Mouse (Mus musculus) C2C12 (cell line): ENCODE results near the gene Gdpd5. TPM values are rescaled to one million over a fixed set of nuclear protein-coding genes. Genes with fewer than 3 reads are reported as not detected.
A peak's percentile ranks its signal among the peaks of the same experiment; 100 is the strongest.

Source experiments
- H3K27me3 ChIP-seq: one replicate; pipeline ENCODE4 v1.6.1; 2011; ENCODE audit not compliant: control insufficient read depth, insufficient read depth, insufficient read length
- H3K36me3 ChIP-seq: one replicate; pipeline ENCODE4 v1.6.1; 2011; ENCODE audit not compliant: control insufficient read depth, insufficient read depth
- H3K4me3 ChIP-seq: one replicate; pipeline ENCODE4 v1.5.1; 2011; ENCODE audit warnings: mild to moderate bottlenecking, control low read depth; ENCODE audit not compliant: poor library complexity, insufficient read depth, severe bottlenecking
- H3K79me2 ChIP-seq: one replicate; pipeline ENCODE4 v1.6.1; 2011; ENCODE audit not compliant: control insufficient read depth, insufficient read depth
- H3K79me3 ChIP-seq: one replicate; pipeline ENCODE4 v1.6.1; 2011; ENCODE audit warnings: low read depth, control low read depth
- H3ac ChIP-seq: one replicate; pipeline ENCODE3; 2011; ENCODE audit warnings: low read depth; ENCODE audit not compliant: control insufficient read depth, insufficient read length
- CEBPB ChIP-seq: IDR thresholded peaks from one replicate; pipeline ENCODE4 v1.6.1; 2011; ENCODE audit warnings: low read depth, mild to moderate bottlenecking, control low read depth, moderate library complexity
- CTCF ChIP-seq: IDR thresholded peaks from one replicate; pipeline ENCODE4 v1.5.1; 2011; ENCODE audit not compliant: control insufficient read depth, insufficient read depth, insufficient read length
- FOSL1 ChIP-seq: IDR thresholded peaks from one replicate; pipeline ENCODE4 v1.8.0; 2011; ENCODE audit warnings: mild to moderate bottlenecking, low read length; ENCODE audit not compliant: poor library complexity, insufficient read depth, severe bottlenecking
- MAX ChIP-seq: IDR thresholded peaks from one replicate; pipeline ENCODE4 v1.6.1; 2011; ENCODE audit warnings: mild to moderate bottlenecking, control low read depth
- MYOD1 ChIP-seq: IDR thresholded peaks from one replicate; pipeline ENCODE4 v1.6.1; 2011; ENCODE audit warnings: low read depth; ENCODE audit not compliant: control insufficient read depth, insufficient read length
- MYOG ChIP-seq: IDR thresholded peaks from one replicate; pipeline ENCODE4 v1.6.1; 2011; ENCODE audit not compliant: control insufficient read depth, insufficient read length; ENCODE audit errors: extremely low read depth
- USF1 ChIP-seq: IDR thresholded peaks from one replicate; pipeline ENCODE4 v1.6.1; 2011; ENCODE audit warnings: low read depth, mild to moderate bottlenecking, control low read depth, moderate library complexity
- long read RNA-seq, 2 experiments: library from polyadenylated mRNA; unstranded; transcript quantifications; one replicate each; pipeline ENCODE4 v2.0.0; 2019 to 2020
- polyA plus RNA-seq: library from polyadenylated mRNA; unstranded; fragments of >200 nt; fragmentation: generic; extraction: Trizol; gene quantifications from one replicate; pipeline ENCODE4 v1.2.1, GENCODE M21; 2012; ENCODE audit warnings: missing spikeins

Gene Gdpd5
- polyA plus RNA-seq = 3.6 TPM
- long read RNA-seq, experiment 1, full-length matches to known transcripts = 1 of 3 reads
- long read RNA-seq, experiment 1, partial matches to known transcripts = 2 of 3 reads
- long read RNA-seq, experiment 1, other reads (novel, unspliced or antisense) = 0 of 3 reads
- long read RNA-seq, experiment 2, full-length matches to known transcripts = 55 of 70 reads
- long read RNA-seq, experiment 2, partial matches to known transcripts = 1 of 70 reads
- long read RNA-seq, experiment 2, other reads (novel, unspliced or antisense) = 14 of 70 reads

- Histone ChIP-seq H3K79me3 (peaks cover 3% of the 10 kb centered on the region), H3K27me3 (no peaks in the 10 kb centered on the region), H3K36me3 (no peaks in the 10 kb centered on the region), H3K4me3 (peak within 1 kb of the TSS; percentile 44), H3K79me2 (peaks cover 27% of the 10 kb centered on the region), H3ac (peak within 1 kb of the TSS; percentile 79)
- TF ChIP-seq MYOD1 (no peak), FOSL1 (no peak), USF1 (no peak), CEBPB (no peak), MYOG (no peak), CTCF (no peak), MAX (no peak)
Measured at GRCm38 (mm10) chr7:99381214-99382087, at the start of gene Gdpd5. Gene Gdpd5, plus strand, starts transcription at chr7:99381414.

- no peaks in the 10 kb centered on the region for H3K79me2 ChIP-seq
- peaks cover 10% of the 10 kb centered on the region for H3K36me3 ChIP-seq
- no peaks in the 10 kb centered on the region for H3K79me3 ChIP-seq
- TF ChIP-seq CTCF (peak; percentile 82), CEBPB (no peak)
- H3ac ChIP-seq = no peak overlapping the region
- no peaks in the 10 kb centered on the region for H3K27me3 ChIP-seq
- no peak overlapping the region for H3K4me3 ChIP-seq
Measured at GRCm38 (mm10) chr7:99332774-99333480, 48.3 kb upstream of the Gdpd5 start.

- Histone ChIP-seq H3K36me3 (peaks cover 31% of the 10 kb centered on the region), H3K79me3 (peaks cover 4% of the 10 kb centered on the region), H3K27me3 (no peaks in the 10 kb centered on the region), H3K4me3 (no peak overlapping the region), H3K79me2 (no peaks in the 10 kb centered on the region), H3ac (no peak overlapping the region)
- TF ChIP-seq MAX (no peak), CEBPB (no peak), MYOG (no peak), FOSL1 (no peak), USF1 (no peak), MYOD1 (no peak), CTCF (no peak)
Measured at GRCm38 (mm10) chr7:99340736-99341135, 40.5 kb upstream of the Gdpd5 start.

GRCm38 (mm10) chr7:99343577-99343976, 37.6 kb upstream of the Gdpd5 start:
- Histone ChIP-seq H3K27me3 (no peaks in the 10 kb centered on the region), H3K79me2 (peaks cover 22% of the 10 kb centered on the region), H3K79me3 (peaks cover 14% of the 10 kb centered on the region), H3ac (no peak overlapping the region), H3K36me3 (peaks cover 50% of the 10 kb centered on the region), H3K4me3 (no peak overlapping the region)
- TF ChIP-seq CEBPB = no peak
- TF ChIP-seq USF1 = no peak
- TF ChIP-seq FOSL1 = no peak
- TF ChIP-seq MYOG = no peak
- no peak for TF ChIP-seq MAX
- no peak for TF ChIP-seq MYOD1

GRCm38 (mm10) chr7:99347268-99347667, 33.9 kb upstream of the Gdpd5 start:
- no peak overlapping the region for H3ac ChIP-seq
- peaks cover 59% of the 10 kb centered on the region for H3K79me2 ChIP-seq
- peaks cover 77% of the 10 kb centered on the region for H3K36me3 ChIP-seq
- no peak for TF ChIP-seq FOSL1
- TF ChIP-seq CTCF = no peak
- no peak for TF ChIP-seq MYOD1
- no peak for TF ChIP-seq CEBPB
- TF ChIP-seq MAX = no peak
- no peak for TF ChIP-seq USF1
- TF ChIP-seq MYOG = no peak
- no peak overlapping the region for H3K4me3 ChIP-seq
- H3K27me3 ChIP-seq = no peaks in the 10 kb centered on the region
- H3K79me3 ChIP-seq = peaks cover 51% of the 10 kb centered on the region
